Mouse (Mus musculus): ENCODE measurements at regions not wholly inside any gene's neighbourhood (a gene's known extent, or its start where the extent isn't known, plus 50 kb on each side); places are given as distances from the start of the nearest gene placed in this dataset.

GRCm38 (mm10) chr7:64081618-64082017 is 72.0 kb upstream of the Trpm1 start:
- DNase-seq = no peak
- Histone ChIP-seq H3K36me3 (ENCODE audit: control insufficient read depth, insufficient read depth, low read length) (no peaks in the 10 kb centered on the region), H3K27me3 (ENCODE audit: control insufficient read depth, insufficient read depth, low read length) (no peaks in the 10 kb centered on the region), H3K4me1 (replicated peaks; ENCODE audit: control insufficient read depth, insufficient read depth, low read length) (no peaks in the 10 kb centered on the region; the same call in 1 of the 2 replicates), H3K27ac (ENCODE audit: control insufficient read depth, insufficient read depth, low read length) (no peak overlapping the region), H3K4me3 (ENCODE audit: control insufficient read depth, insufficient read depth, low read length) (no peak overlapping the region)
- TF ChIP-seq POLR2A (IDR thresholded peaks at IDR 0.05; ENCODE audit: control insufficient read depth, extremely low read depth, insufficient read depth, low read length, poor library complexity) = no peak
- no peak for TF ChIP-seq CTCF (IDR thresholded peaks at IDR 0.05; ENCODE audit: borderline replicate concordance, control insufficient read depth, extremely low read depth, insufficient read depth, low read length, poor library complexity)
- WGBS = 89% methylated on average over 2 of the region's 2 CpGs

- no peak overlapping the region for H3K27ac ChIP-seq (ENCODE audit: control insufficient read depth, insufficient read depth, low read length)
- H3K4me1 ChIP-seq (replicated peaks; ENCODE audit: control insufficient read depth, insufficient read depth, low read length) = no peaks in the 10 kb centered on the region; the same call in 1 of the 2 replicates
- TF ChIP-seq CTCF (IDR thresholded peaks at IDR 0.05; ENCODE audit: borderline replicate concordance, control insufficient read depth, extremely low read depth, insufficient read depth, low read length, poor library complexity) (no peak), POLR2A (IDR thresholded peaks at IDR 0.05; ENCODE audit: control insufficient read depth, extremely low read depth, insufficient read depth, low read length, poor library complexity) (no peak)
- no peak for DNase-seq
- H3K27me3 ChIP-seq (ENCODE audit: control insufficient read depth, insufficient read depth, low read length) = no peaks in the 10 kb centered on the region
- H3K4me3 ChIP-seq (ENCODE audit: control insufficient read depth, insufficient read depth, low read length) = no peak overlapping the region
- 92% methylated on average over 2 of the region's 2 CpGs for WGBS
- no peaks in the 10 kb centered on the region for H3K36me3 ChIP-seq (ENCODE audit: control insufficient read depth, insufficient read depth, low read length)
Observed at GRCm38 (mm10) chr7:64081019-64081418, 72.6 kb upstream of the Trpm1 start.

- whole genome bisulfite sequencing = 97% methylated on average over 3 of the region's 3 CpGs
Observed at GRCm38 (mm10) chr7:64079301-64079700, 74.3 kb upstream of the Trpm1 start.

GRCm38 (mm10) chr7:64078646-64079045 is 75.0 kb upstream of the Trpm1 start:
- WGBS = 83% methylated on average over 1 of the region's 1 CpGs
- Histone ChIP-seq H3K4me1 (replicated peaks; ENCODE audit: control insufficient read depth, insufficient read depth, low read length) (no peaks in the 10 kb centered on the region; the same call in 1 of the 2 replicates), H3K36me3 (ENCODE audit: control insufficient read depth, insufficient read depth, low read length) (no peaks in the 10 kb centered on the region), H3K27ac (ENCODE audit: control insufficient read depth, insufficient read depth, low read length) (no peak overlapping the region), H3K4me3 (ENCODE audit: control insufficient read depth, insufficient read depth, low read length) (no peak overlapping the region), H3K27me3 (ENCODE audit: control insufficient read depth, insufficient read depth, low read length) (no peaks in the 10 kb centered on the region)
- no peak for DNase-seq
- TF ChIP-seq POLR2A (IDR thresholded peaks at IDR 0.05; ENCODE audit: control insufficient read depth, extremely low read depth, insufficient read depth, low read length, poor library complexity) (no peak), CTCF (IDR thresholded peaks at IDR 0.05; ENCODE audit: borderline replicate concordance, control insufficient read depth, extremely low read depth, insufficient read depth, low read length, poor library complexity) (no peak)

More at GRCm38 (mm10) chr7:64079301-64079700, 74.3 kb upstream of the Trpm1 start:
- no peak for DNase-seq
- Histone ChIP-seq H3K27ac (ENCODE audit: control insufficient read depth, insufficient read depth, low read length) (no peak overlapping the region), H3K4me3 (ENCODE audit: control insufficient read depth, insufficient read depth, low read length) (no peak overlapping the region), H3K36me3 (ENCODE audit: control insufficient read depth, insufficient read depth, low read length) (no peaks in the 10 kb centered on the region), H3K4me1 (replicated peaks; ENCODE audit: control insufficient read depth, insufficient read depth, low read length) (no peaks in the 10 kb centered on the region; the same call in 1 of the 2 replicates), H3K27me3 (ENCODE audit: control insufficient read depth, insufficient read depth, low read length) (no peaks in the 10 kb centered on the region)
- TF ChIP-seq CTCF (IDR thresholded peaks at IDR 0.05; ENCODE audit: borderline replicate concordance, control insufficient read depth, extremely low read depth, insufficient read depth, low read length, poor library complexity) (no peak), POLR2A (IDR thresholded peaks at IDR 0.05; ENCODE audit: control insufficient read depth, extremely low read depth, insufficient read depth, low read length, poor library complexity) (no peak)

GRCm38 (mm10) chr7:64077526-64077925 is 76.1 kb upstream of the Trpm1 start:
- Histone ChIP-seq H3K4me1 (replicated peaks; ENCODE audit: control insufficient read depth, insufficient read depth, low read length) (no peaks in the 10 kb centered on the region; the same call in 1 of the 2 replicates), H3K27ac (ENCODE audit: control insufficient read depth, insufficient read depth, low read length) (no peak overlapping the region), H3K36me3 (ENCODE audit: control insufficient read depth, insufficient read depth, low read length) (no peaks in the 10 kb centered on the region), H3K27me3 (ENCODE audit: control insufficient read depth, insufficient read depth, low read length) (no peaks in the 10 kb centered on the region), H3K4me3 (ENCODE audit: control insufficient read depth, insufficient read depth, low read length) (no peak overlapping the region)
- peak; percentile 41 for DNase-seq
- WGBS = 73% methylated on average over 4 of the region's 4 CpGs
- TF ChIP-seq CTCF (IDR thresholded peaks at IDR 0.05; ENCODE audit: borderline replicate concordance, control insufficient read depth, extremely low read depth, insufficient read depth, low read length, poor library complexity) (no peak), POLR2A (IDR thresholded peaks at IDR 0.05; ENCODE audit: control insufficient read depth, extremely low read depth, insufficient read depth, low read length, poor library complexity) (no peak)

- Histone ChIP-seq H3K27ac (ENCODE audit: control insufficient read depth, insufficient read depth, low read length) (no peak overlapping the region), H3K36me3 (ENCODE audit: control insufficient read depth, insufficient read depth, low read length) (no peaks in the 10 kb centered on the region), H3K4me3 (ENCODE audit: control insufficient read depth, insufficient read depth, low read length) (no peak overlapping the region), H3K4me1 (replicated peaks; ENCODE audit: control insufficient read depth, insufficient read depth, low read length) (no peaks in the 10 kb centered on the region; the same call in 1 of the 2 replicates), H3K27me3 (ENCODE audit: control insufficient read depth, insufficient read depth, low read length) (no peaks in the 10 kb centered on the region)
- DNase-seq = peak; percentile 3
- 64% methylated on average over 4 of the region's 4 CpGs for WGBS
- TF ChIP-seq POLR2A (IDR thresholded peaks at IDR 0.05; ENCODE audit: control insufficient read depth, extremely low read depth, insufficient read depth, low read length, poor library complexity) = no peak
- TF ChIP-seq CTCF (IDR thresholded peaks at IDR 0.05; ENCODE audit: borderline replicate concordance, control insufficient read depth, extremely low read depth, insufficient read depth, low read length, poor library complexity) = no peak
Observed at GRCm38 (mm10) chr7:64076764-64077360, 76.8 kb upstream of the Trpm1 start.
